Mouse (Mus musculus) megakaryocyte-erythroid progenitor cell, adult 5 weeks (primary cell): ENCODE measurements around the gene B020031M17Rik. TPM values are rescaled to one million over a fixed set of nuclear protein-coding genes. Genes with fewer than 3 reads are reported as not detected.

ENCODE experiments used
- polyA plus RNA-seq: library from polyadenylated mRNA; stranded (reverse); fragments of >175 nt; gene quantifications from 2 replicates; pipeline ENCODE4 v1.2.3, GENCODE M21; 2012

The B020031M17Rik gene
- polyA plus RNA-seq = not detected in 2 replicates

DNA sequence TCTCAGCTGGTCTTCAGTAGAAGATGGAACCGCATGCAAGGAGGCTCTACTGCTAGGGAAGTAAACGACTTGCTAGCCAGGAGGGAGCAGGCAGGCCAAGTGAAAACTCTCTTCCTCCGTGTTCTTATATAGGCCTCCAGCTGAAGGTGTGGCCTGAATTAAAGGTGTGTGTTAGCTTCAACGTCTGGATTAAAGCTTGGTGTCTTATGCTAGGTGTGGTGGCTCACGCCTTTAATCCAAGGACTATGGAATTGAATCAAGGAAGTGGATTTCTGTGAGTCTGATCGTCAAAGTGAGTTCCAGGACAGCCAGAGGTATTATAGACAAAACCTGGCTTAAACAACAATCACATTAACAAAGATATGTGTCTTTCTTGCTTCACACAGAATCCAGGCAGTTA, at the start of gene B020031M17Rik:
Gene B020031M17Rik (minus strand): TSS at position 101 of the 400 bp plus-strand sequence.

DNA sequence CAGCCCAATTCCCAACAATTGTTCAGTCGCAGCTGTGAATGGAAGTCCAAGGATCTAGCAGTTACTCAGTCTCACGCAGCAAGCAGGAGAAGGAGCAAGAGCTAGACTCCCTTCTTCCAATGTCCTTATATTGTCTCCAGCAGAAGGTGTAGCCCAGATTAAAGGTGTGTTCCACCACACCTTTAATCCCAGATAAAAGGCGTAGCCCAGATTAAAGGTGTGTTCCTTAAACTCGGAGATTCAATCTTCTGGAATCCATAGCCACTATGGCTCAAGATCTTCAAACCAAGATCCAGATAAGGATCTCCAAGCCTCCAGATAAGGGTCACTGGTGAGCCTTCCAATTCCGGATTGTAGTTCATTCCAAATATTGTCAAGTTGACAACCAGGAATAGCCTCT, 21.4 kb downstream of the B020031M17Rik start, which contains the start of gene Gm21761:
Gene Gm21761 (minus strand): TSS at position 101 of the 400 bp plus-strand sequence.

Other genes starting within 250 kb of the B020031M17Rik start
- gene Nim1k, start 194.9 kb downstream of the B020031M17Rik start, polyA plus RNA-seq = 0.28 and 0.31 TPM in 2 replicates
- 38.2 and 43.5 TPM in 2 replicates for gene Zfp131, start 159.9 kb downstream of the B020031M17Rik start, polyA plus RNA-seq
- gene AF067063, start 120.6 kb downstream of the B020031M17Rik start, polyA plus RNA-seq = not detected in 2 replicates
- not detected in 2 replicates for gene D13Ertd608e, start 114.8 kb downstream of the B020031M17Rik start, polyA plus RNA-seq
- gene Tcstv1, start 56.0 kb downstream of the B020031M17Rik start, polyA plus RNA-seq = not detected in 2 replicates
- not detected in 2 replicates for gene Gm21761, start 21.5 kb downstream of the B020031M17Rik start, polyA plus RNA-seq
- gene Gm36079, start 76.2 kb upstream of the B020031M17Rik start, polyA plus RNA-seq = 0.54 TPM in 1 of 2 replicates, not detected in the other
- 1.1 and 2.4 TPM in 2 replicates for gene Gm21188, start 101.4 kb upstream of the B020031M17Rik start, polyA plus RNA-seq
- gene Gm20767, start 189.4 kb upstream of the B020031M17Rik start, polyA plus RNA-seq = not detected in 2 replicates
- gene Gm21818, start 221.6 kb upstream of the B020031M17Rik start, polyA plus RNA-seq = not detected in 2 replicates